9 mouse cellular contexts compared by ENCODE assay signal in the genomic region with DNA sequence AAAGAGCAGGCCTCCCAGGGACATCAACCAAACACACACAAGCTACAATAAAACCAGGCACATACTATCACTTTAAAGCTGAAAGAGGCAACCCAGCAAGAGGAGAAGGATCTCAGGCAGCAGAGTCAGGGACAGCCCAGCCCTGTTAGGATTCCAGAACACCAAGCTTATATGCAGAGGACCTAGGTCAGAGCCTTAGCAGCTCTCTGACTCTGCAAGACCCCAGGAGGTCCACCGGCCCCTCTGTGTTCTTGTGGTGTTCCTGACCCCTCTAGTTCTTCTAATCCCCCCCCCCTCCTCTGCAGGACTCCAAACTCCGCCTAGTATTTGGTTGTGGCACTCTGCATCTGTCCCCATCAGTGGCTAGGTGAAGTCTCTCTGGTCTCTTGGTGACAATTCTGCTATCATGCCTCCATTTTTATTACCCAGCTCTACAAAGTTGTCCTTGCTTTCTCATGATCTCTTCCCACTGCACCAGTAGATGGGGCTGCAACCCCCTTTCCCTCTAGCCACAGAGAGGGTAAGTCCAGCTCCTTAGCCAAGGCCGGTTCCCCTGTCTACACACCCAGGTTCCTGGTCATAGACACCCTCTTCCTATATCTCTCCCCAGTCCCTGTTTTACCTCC. TPM values are rescaled to one million over a fixed set of nuclear protein-coding genes. Genes with fewer than 3 reads are reported as not detected.
DNase-seq lines count a peak whose midpoint lies in the region; ATAC-seq lines count a peak whose summit lies in the region.
"Had no signal": no experiment of that assay in that cellular context is flagged by ENCODE, and none has a peak within 500 bp of the region (broad histone marks: within the 10 kb centered on the region; RNA-seq: fewer than 3 reads in every experiment).

No protein-coding gene starts in this region.

- no peaks in the 10 kb centered on the region for H3K27me3 ChIP-seq in hindbrain, embryonic 10.5 days (ENCODE audit: insufficient read depth, poor library complexity, severe bottlenecking)
- H3K27me3 ChIP-seq in hindbrain, embryonic 12.5 days: 0 out of 2 replicates have a peak, but pooled peaks cover 2% of the 10 kb centered on the region
- H3K27me3 ChIP-seq in liver, embryonic 12.5 days (replicated peaks): peaks cover 16% of the 10 kb centered on the region

- ATAC-seq in hindbrain, embryonic 12.5 days (ENCODE audit: low FRiP score): no peak
- ATAC-seq in liver, embryonic 12.5 days: no peak
- no peak for ATAC-seq in erythroid progenitor cell, adult 5-6 weeks (replicated peaks; ENCODE audit: low FRiP score, poor library complexity, severe bottlenecking)

- H3K27ac ChIP-seq in hindbrain, embryonic 10.5 days: peak overlapping the region; percentile 29; the same call in 1 of the 2 replicates
- no peak overlapping the region for H3K27ac ChIP-seq in hindbrain, embryonic 12.5 days
- H3K27ac ChIP-seq in liver, embryonic 12.5 days: peak overlapping the region; percentile 52

- 46% methylated on average over 3 of the region's 3 CpGs for WGBS in hindbrain, embryonic 10.5 days
- 40% methylated on average over 3 of the region's 3 CpGs for WGBS in hindbrain, embryonic 12.5 days
- WGBS in liver, embryonic 12.5 days (ENCODE audit: insufficient replicate concordance): 44% methylated on average over 3 of the region's 3 CpGs

- peaks cover 26% of the 10 kb centered on the region for H3K4me1 ChIP-seq in hindbrain, embryonic 10.5 days (replicated peaks)
- H3K4me1 ChIP-seq in hindbrain, embryonic 12.5 days: peaks cover 14% of the 10 kb centered on the region
- peaks cover 24% of the 10 kb centered on the region for H3K4me1 ChIP-seq in liver, embryonic 12.5 days

- H3K4me2 ChIP-seq in hindbrain, embryonic 12.5 days (replicated peaks): no peak overlapping the region
- H3K4me2 ChIP-seq in liver, embryonic 12.5 days: peak overlapping the region; percentile 80

- H3K9ac ChIP-seq in hindbrain, embryonic 12.5 days: no peak overlapping the region
- H3K9ac ChIP-seq in liver, embryonic 12.5 days: peak overlapping the region; percentile 45

- peak overlapping the region; percentile 82 for H3K4me3 ChIP-seq in hindbrain, embryonic 10.5 days
- no peak overlapping the region for H3K4me3 ChIP-seq in hindbrain, embryonic 12.5 days
- H3K4me3 ChIP-seq in liver, embryonic 12.5 days: no peak overlapping the region

- DNase-seq in hindbrain, embryonic 10.5 days (ENCODE audit: low spot score): no peak
- peak; percentile 76 for DNase-seq in 416B (ENCODE audit: low read depth)
- DNase-seq in ZHBTc4 (ENCODE audit: low read depth, low spot score): peak; percentile 71
- no peak for DNase-seq in heart, adult 9 months (ENCODE audit: low spot score in 2 of 2)
- DNase-seq in right cerebral cortex, adult 2 months (ENCODE audit: low spot score in 2 of 2): no peak
- DNase-seq: thymus, adult 18-20 months had no signal

- peaks cover 25% of the 10 kb centered on the region for H3K36me3 ChIP-seq in hindbrain, embryonic 10.5 days
- peaks cover 22% of the 10 kb centered on the region for H3K36me3 ChIP-seq in hindbrain, embryonic 12.5 days
- H3K36me3 ChIP-seq in liver, embryonic 12.5 days: peaks cover 27% of the 10 kb centered on the region

- H3K9me3 ChIP-seq in hindbrain, embryonic 10.5 days: no peaks in the 10 kb centered on the region
- no peaks in the 10 kb centered on the region for H3K9me3 ChIP-seq in hindbrain, embryonic 12.5 days (replicated peaks)
- no peaks in the 10 kb centered on the region for H3K9me3 ChIP-seq in liver, embryonic 12.5 days (replicated peaks)

RNA-seq across cellular contexts. Expression of gene Mlst8, which starts 1.4 kb away (rescaled TPM):
- polyA plus RNA-seq in hindbrain, embryonic 10.5 days (2016; fragmentation: Nextera tagmentation; extraction: Ambion mirVana): 35.1 and 36.0 TPM in 2 replicates
- polyA plus RNA-seq in hindbrain, embryonic 12.5 days (2016; fragmentation: Nextera tagmentation; extraction: Ambion mirVana): 35.2 and 36.9 TPM in 2 replicates
- 17.2 and 19.4 TPM in 2 replicates for polyA plus RNA-seq in liver, embryonic 12.5 days (2016; fragmentation: Nextera tagmentation; extraction: Ambion mirVana)
- 6.5 and 27.7 TPM in 2 replicates for total RNA-seq in erythroid progenitor cell, adult 5-6 weeks (2015; ENCODE audit: low replicate concordance)
- 16.8 and 20.5 TPM in 2 replicates for total RNA-seq in erythroid progenitor cell, adult 5-6 weeks (2017; ENCODE audit: low replicate concordance)

RNA-seq across cellular contexts. Expression of gene Bricd5, which starts 6.6 kb away (rescaled TPM):
- polyA plus RNA-seq in hindbrain, embryonic 10.5 days (2016; fragmentation: Nextera tagmentation; extraction: Ambion mirVana): 0.61 and 2.5 TPM in 2 replicates
- 1.2 TPM in 1 of 2 replicates, not detected in the other for polyA plus RNA-seq in hindbrain, embryonic 12.5 days (2016; fragmentation: Nextera tagmentation; extraction: Ambion mirVana)
- 0.18 TPM in 1 of 2 replicates, not detected in the other for polyA plus RNA-seq in liver, embryonic 12.5 days (2016; fragmentation: Nextera tagmentation; extraction: Ambion mirVana)
- total RNA-seq in erythroid progenitor cell, adult 5-6 weeks (2015; ENCODE audit: low replicate concordance): not detected in 2 replicates
- total RNA-seq in erythroid progenitor cell, adult 5-6 weeks (2017; ENCODE audit: low replicate concordance): 2.1 TPM in 1 of 2 replicates, not detected in the other

RNA-seq across cellular contexts. Expression of gene Caskin1, which starts 8.1 kb away (rescaled TPM):
- polyA plus RNA-seq in hindbrain, embryonic 10.5 days (2016; fragmentation: Nextera tagmentation; extraction: Ambion mirVana): 6.8 and 10.2 TPM in 2 replicates
- 24.2 and 25.0 TPM in 2 replicates for polyA plus RNA-seq in hindbrain, embryonic 12.5 days (2016; fragmentation: Nextera tagmentation; extraction: Ambion mirVana)
- 0.14 and 0.32 TPM in 2 replicates for polyA plus RNA-seq in liver, embryonic 12.5 days (2016; fragmentation: Nextera tagmentation; extraction: Ambion mirVana)
- total RNA-seq in erythroid progenitor cell, adult 5-6 weeks (2015; ENCODE audit: low replicate concordance): not detected in 2 replicates
- total RNA-seq in erythroid progenitor cell, adult 5-6 weeks (2017; ENCODE audit: low replicate concordance): not detected in 2 replicates

RNA-seq across cellular contexts. Expression of gene Pgp, which starts 10.1 kb away (rescaled TPM):
- polyA plus RNA-seq in hindbrain, embryonic 10.5 days (2016; fragmentation: Nextera tagmentation; extraction: Ambion mirVana): 80.9 and 81.8 TPM in 2 replicates
- polyA plus RNA-seq in hindbrain, embryonic 12.5 days (2016; fragmentation: Nextera tagmentation; extraction: Ambion mirVana): 52.5 and 57.3 TPM in 2 replicates
- polyA plus RNA-seq in liver, embryonic 12.5 days (2016; fragmentation: Nextera tagmentation; extraction: Ambion mirVana): 99.5 and 101 TPM in 2 replicates
- 28.1 and 48.6 TPM in 2 replicates for total RNA-seq in erythroid progenitor cell, adult 5-6 weeks (2015; ENCODE audit: low replicate concordance)
- total RNA-seq in erythroid progenitor cell, adult 5-6 weeks (2017; ENCODE audit: low replicate concordance): 35.8 and 43.4 TPM in 2 replicates

RNA-seq across cellular contexts. Expression of gene E4f1, which starts 10.2 kb away (rescaled TPM):
- polyA plus RNA-seq in hindbrain, embryonic 10.5 days (2016; fragmentation: Nextera tagmentation; extraction: Ambion mirVana): 37.8 and 40.1 TPM in 2 replicates
- polyA plus RNA-seq in hindbrain, embryonic 12.5 days (2016; fragmentation: Nextera tagmentation; extraction: Ambion mirVana): 35.3 and 39.4 TPM in 2 replicates
- polyA plus RNA-seq in liver, embryonic 12.5 days (2016; fragmentation: Nextera tagmentation; extraction: Ambion mirVana): 19.2 and 20.7 TPM in 2 replicates
- 34.8 and 64.5 TPM in 2 replicates for total RNA-seq in erythroid progenitor cell, adult 5-6 weeks (2015; ENCODE audit: low replicate concordance)
- 24.8 and 28.7 TPM in 2 replicates for total RNA-seq in erythroid progenitor cell, adult 5-6 weeks (2017; ENCODE audit: low replicate concordance)

Comparison
In these comparisons a context has a peak if more than half of its experiments do, and no peak if none do; other contexts are left out.
1. DNase-seq: peak in 416B (single experiment) and ZHBTc4 (single experiment); none in hindbrain, embryonic 10.5 days (single experiment), heart, adult 9 months (0 of 2) and right cerebral cortex, adult 2 months (0 of 2).